Mouse (Mus musculus) splenic B cell, adult 2 months (primary cell): Measurements from ENCODE around the gene B230118H07Rik.

Experiments used
- DNase-seq: peaks from one replicate; pipeline ENCODE4 v3.0.0-alpha.2; 2011; ENCODE audit warnings: low read depth, low spot score
- H3K27me3 ChIP-seq: 2 replicates; pipeline ENCODE4 v1.6.1; 2012; ENCODE audit warnings: mild to moderate bottlenecking, low read length, moderate library complexity, mixed read lengths; ENCODE audit not compliant: control insufficient read depth, poor library complexity, insufficient read depth, severe bottlenecking
- H3K36me3 ChIP-seq: 2 replicates; pipeline ENCODE4 v1.6.1; 2012; ENCODE audit warnings: mild to moderate bottlenecking, low read length, moderate library complexity, mixed read lengths; ENCODE audit not compliant: control insufficient read depth, poor library complexity, insufficient read depth, severe bottlenecking

B230118H07Rik gene

DNA sequence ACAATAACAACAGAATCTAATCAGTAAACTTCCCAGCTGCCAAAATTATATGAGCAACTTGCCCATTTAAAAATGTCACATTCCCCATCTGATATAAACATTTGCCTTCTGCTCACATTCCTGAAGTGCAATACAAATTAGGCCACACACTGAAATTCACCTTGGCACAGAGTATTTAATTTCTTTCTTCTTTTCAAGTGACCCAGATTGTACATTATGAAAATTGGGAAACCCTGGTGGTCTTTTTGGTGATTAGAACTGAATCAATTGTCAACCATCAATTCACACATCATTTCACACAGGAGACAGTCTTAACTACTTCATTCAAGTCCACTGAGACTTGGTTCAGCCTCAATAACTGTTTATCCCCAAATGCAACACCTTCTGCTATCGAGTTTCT lies 68.9 kb downstream of the B230118H07Rik start:
- no peaks in the 10 kb centered on the region for H3K27me3 ChIP-seq
- H3K36me3 ChIP-seq = no peaks in the 10 kb centered on the region
- no peak for DNase-seq

DNA sequence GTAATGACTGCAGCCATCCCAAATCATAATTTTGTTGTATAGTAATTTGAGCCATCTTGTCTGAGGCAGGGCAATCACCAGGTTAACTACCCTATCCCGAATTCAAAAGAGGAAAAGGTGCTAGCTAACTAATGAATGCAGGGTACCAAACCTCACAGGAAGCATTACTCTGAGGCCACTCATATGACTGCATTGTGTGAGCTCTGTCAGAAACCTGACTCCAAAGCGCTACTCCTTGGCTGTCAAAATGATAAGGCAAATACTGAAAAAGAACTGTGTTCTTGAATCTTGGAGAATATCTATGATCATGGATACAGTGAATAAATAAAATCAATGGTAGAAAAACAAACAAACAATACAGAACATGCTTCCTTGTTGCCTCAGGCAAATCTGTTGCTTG lies 69.3 kb downstream of the B230118H07Rik start:
- Histone ChIP-seq H3K36me3 (no peaks in the 10 kb centered on the region), H3K27me3 (no peaks in the 10 kb centered on the region)
- DNase-seq = no peak

DNA sequence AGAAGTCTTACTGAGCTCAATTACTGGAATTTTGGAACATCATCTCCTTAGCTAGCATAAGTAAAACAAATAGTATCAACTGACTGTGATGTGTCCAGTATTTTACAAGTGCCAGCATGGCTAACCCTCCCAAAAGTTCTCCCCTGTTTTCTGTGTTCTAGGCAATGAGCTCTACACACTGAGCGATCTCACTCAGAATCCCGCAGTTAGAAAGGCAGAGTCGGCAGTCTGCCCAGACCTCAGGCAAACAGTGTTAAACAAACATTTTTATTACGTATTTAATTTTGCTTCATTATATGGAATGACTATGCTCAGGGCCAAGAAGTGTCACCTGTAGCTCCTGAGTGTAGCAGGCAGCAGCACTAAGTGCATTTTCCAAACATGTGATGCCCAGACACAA lies 72.1 kb downstream of the B230118H07Rik start:
- H3K36me3 ChIP-seq = no peaks in the 10 kb centered on the region
- DNase-seq = no peak
- no peaks in the 10 kb centered on the region for H3K27me3 ChIP-seq

DNA sequence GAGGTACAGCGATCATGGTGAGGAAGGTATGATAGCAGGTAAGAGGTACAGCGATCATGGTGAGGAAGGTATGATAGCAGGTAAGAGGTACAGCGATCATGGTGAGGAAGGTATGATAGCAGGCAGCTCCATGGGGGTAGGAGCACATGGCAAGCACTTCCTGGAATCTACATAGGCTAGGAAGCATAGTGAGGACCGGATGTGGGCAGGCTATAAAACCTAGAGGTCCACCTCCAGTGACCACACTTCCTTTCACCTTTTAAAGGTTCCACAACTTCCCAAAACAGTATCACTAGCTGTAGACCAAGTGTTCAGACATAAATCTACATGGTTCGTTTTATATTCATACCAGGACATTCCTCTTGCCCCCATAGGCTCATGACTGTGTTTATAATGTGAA lies 80.1 kb downstream of the B230118H07Rik start:
- no peak for DNase-seq
- H3K36me3 ChIP-seq = no peaks in the 10 kb centered on the region
- no peaks in the 10 kb centered on the region for H3K27me3 ChIP-seq

DNA sequence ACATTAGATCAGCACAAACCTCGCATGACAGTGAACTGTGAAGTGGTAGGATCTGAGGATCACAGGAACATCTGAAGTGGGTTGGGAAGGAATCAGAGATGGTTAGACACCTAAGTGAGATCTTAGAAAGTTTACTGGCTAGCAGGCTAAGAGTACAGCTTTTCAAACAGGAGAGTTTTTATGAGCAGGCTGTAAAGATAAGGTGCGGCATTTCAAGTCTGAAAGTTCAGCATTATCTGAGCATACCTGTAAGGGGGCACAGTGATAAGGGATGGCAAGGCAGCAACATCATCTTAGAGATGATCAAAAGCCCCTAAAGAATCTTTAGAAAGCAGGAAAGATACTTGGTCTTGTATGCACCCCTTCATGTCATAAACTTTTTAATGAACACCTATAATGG lies 81.8 kb downstream of the B230118H07Rik start:
- Histone ChIP-seq H3K27me3 (no peaks in the 10 kb centered on the region), H3K36me3 (no peaks in the 10 kb centered on the region)
- no peak for DNase-seq

DNA sequence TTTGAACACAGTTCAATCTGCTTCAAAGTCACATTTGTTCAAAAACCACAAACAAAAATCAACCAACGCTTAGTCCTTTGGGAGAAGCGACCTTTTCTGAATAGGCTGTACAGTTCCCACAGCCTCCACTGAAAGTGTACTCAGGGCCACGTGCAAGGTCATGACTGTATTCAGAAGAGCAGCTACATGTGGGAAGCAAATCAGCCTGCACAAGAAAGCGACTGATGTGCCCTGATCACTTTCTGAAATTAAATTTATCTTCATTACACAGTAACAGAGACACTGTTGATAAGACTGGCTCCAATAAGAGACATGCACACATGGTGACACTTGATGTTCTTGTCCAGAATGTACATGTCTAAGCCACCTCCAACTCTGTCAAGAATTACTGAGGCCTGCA lies 85.6 kb downstream of the B230118H07Rik start:
- no peaks in the 10 kb centered on the region for H3K27me3 ChIP-seq
- no peaks in the 10 kb centered on the region for H3K36me3 ChIP-seq
- no peak for DNase-seq

DNA sequence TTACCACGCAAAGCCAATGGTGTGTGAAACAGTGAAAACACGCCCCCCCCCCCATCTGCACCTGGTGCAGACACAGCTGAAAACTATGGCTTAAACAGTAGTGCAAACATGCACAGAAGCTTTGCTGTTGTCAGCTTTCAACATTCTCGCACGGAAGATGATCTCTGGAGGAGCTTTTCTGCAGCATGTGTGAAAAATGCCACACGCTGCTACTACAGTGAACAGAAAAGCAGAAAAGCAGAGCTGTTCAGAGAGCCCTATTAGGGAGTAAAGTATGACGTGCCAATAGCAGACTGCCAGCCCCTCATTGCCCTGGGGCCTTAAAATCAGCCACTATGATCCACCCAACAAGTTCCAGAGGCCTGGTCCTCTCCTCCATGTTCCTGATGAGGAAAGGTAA lies 86.1 kb downstream of the B230118H07Rik start:
- H3K36me3 ChIP-seq = no peaks in the 10 kb centered on the region
- H3K27me3 ChIP-seq = no peaks in the 10 kb centered on the region
- no peak for DNase-seq

DNA sequence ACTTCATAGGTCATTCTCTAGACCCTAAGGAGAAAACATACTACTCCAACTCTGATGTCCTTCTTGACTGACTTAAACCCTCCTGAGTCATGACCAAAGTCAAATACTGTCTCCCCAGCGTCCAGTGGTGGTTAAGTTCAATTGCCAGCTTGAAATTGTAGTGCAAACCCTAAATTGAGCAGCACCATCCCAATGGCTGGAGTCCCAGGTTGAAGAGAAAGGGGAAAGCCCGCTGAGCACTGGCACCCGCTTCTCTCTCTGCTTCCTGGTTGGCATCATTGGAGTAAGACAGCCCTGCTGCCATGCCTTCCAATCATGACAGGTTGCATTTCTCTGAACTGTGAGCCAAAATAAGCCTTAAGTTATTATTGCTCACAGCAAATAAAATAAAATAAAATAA lies 89.9 kb downstream of the B230118H07Rik start:
- Histone ChIP-seq H3K27me3 (no peaks in the 10 kb centered on the region), H3K36me3 (no peaks in the 10 kb centered on the region)
- no peak for DNase-seq

DNA sequence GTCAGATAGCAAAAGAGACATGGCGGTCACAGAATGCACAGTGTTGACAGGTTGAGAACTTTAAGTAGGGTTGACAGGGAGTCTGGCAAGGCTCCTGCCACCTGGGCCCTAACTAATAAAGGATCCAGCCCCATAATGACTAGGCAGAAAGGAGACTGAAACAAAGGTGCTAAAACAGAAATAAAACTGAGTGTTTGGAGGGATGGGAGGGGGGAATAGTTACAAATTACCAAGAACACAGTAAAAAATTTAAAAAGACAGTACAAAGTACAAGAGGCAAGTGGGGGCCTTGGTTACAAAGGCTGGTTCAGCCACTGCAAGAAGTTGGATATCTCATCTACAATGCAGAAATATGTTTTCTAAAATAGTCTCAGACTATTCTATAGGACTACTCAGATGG lies 93.4 kb downstream of the B230118H07Rik start:
- DNase-seq = no peak
- H3K27me3 ChIP-seq = no peaks in the 10 kb centered on the region

DNA sequence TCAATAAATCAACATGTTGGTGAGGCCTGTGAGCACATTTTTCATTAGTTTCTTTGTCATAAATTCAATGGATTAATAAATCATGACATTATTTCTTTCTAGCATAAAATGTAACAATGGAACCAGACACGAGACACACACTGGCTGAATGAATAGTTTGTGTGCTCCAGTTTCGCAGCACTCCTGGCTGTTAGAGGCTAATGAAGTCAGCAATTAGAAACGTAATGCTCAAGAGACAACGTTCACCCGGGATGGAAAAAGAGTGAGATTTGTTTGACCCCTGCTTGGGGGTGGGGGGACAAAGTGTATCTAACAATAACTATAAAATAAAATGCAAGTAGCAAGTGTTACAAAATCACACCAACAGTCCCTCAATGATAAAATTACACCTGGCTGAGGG lies 95.5 kb downstream of the B230118H07Rik start:
- Histone ChIP-seq H3K27me3 (no peaks in the 10 kb centered on the region), H3K36me3 (no peaks in the 10 kb centered on the region)
- no peak for DNase-seq

More for the DNA sequence above, 93.4 kb downstream of the B230118H07Rik start:
- H3K36me3 ChIP-seq = no peaks in the 10 kb centered on the region

DNA sequence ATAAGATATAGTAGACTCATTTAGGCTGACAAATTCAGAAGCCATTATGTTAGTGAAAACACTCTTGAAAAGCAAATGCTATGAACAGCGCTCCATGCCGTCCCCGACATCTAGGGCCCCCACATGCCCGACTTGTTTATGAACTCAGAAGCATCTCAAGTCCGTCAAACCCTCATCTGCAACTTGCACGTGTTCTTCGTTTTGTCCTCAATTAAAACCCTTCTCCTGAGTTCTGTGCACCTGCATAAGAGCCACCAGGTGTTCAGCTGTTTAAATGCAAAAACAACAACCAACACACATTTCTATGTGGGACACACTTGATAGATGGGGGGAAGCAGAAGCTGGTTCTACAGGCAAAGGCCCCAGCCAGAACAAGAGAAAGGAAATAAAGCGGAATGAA lies 97.0 kb downstream of the B230118H07Rik start:
- Histone ChIP-seq H3K27me3 (no peaks in the 10 kb centered on the region), H3K36me3 (no peaks in the 10 kb centered on the region)
- no peak for DNase-seq

DNA sequence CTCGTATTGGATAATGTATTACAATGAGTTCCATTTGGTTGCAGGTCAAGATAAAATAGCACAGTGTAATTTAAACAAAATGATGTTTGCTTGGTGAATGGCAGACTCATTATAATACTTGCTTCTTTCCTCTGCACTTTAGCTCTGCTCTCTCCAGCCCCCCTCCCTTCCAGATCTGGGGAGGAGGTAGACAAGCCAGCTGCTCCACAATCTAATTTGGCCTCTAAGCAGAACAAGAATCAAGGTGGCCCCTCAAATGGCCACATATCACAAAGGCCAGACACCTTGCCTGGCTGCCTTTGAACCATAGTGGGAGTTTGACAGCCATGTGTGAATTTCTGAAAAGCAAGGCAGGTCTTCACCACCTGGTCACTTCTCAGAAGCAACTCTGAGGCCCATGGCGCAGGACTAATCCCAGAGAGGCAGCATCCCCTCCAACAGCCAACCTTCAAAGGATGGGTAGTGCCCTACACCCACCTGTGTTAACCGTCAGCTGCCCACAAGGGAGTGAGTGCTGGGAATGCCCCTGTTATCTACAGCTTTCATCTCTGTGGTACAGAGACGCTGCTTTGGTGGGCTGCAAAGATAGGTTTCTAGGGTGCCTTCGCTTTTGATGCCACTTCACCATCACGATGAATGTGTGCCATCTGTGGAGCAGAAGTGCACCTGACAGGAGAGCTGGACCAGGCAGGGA lies 98.2 kb downstream of the B230118H07Rik start:
- DNase-seq = no peak
- Histone ChIP-seq H3K36me3 (no peaks in the 10 kb centered on the region), H3K27me3 (no peaks in the 10 kb centered on the region; the same call in 1 of the 2 replicates)

DNA sequence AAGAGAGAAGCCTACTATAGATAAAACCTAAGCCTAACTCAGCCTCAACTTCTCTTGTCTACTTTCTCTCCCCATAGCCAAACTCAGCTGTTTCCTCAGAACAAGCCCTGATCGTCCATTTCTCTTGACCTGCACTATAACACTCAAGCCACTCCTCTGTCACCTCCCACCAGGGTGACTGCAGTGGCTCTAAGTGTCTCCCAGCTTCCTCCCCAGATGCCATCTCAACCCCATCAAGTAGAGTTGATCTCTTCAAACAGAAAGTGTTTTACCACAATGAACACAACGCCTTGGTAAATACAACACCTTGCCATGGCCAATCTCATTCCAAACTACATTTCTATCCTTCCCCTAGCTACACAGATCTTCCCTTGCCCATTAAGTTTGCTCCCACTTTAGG lies 99.2 kb downstream of the B230118H07Rik start:
- no peak for DNase-seq
- Histone ChIP-seq H3K36me3 (no peaks in the 10 kb centered on the region), H3K27me3 (no peaks in the 10 kb centered on the region; the same call in 1 of the 2 replicates)

DNA sequence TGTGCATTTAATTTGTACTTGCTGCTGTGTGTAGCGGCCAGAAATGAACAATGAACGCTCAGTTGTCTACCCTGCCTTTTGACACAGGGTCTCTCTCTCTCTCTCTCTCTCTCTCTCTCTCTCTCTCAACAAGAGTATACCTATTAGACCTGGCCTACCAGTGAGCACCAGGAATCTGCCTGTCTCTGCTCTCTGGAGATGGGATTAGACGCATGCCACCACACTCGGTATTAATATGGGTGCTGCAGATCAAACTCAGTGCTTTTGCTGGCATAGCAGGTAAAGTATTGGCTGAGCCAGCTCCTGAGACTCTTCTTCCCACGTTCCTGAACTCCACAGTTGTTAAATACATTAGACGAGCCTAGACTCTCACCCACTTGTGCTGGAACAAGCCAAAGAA lies 100.5 kb downstream of the B230118H07Rik start:
- H3K27me3 ChIP-seq = no peaks in the 10 kb centered on the region; the same call in 1 of the 2 replicates
- H3K36me3 ChIP-seq = no peaks in the 10 kb centered on the region
- DNase-seq = no peak

DNA sequence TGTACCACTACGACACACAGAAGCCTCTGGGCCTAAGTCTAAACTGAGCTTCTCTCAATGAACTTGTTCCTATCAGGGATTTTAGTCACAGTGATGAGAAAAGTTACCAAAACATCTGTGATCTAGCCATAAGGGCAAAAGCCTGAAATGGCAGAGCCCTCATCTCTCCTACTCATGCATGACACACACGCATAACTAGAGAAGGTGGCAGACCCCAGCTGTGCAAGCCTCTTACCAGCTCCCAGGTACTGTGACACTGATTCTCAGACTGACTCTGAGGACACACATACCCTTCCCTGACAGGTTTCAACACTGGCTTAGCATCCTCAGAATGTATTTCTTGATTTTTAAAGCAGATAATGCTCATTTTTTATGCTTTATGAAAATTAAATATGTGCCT lies 103.7 kb downstream of the B230118H07Rik start:
- no peaks in the 10 kb centered on the region for H3K36me3 ChIP-seq
- no peaks in the 10 kb centered on the region; the same call in 1 of the 2 replicates for H3K27me3 ChIP-seq
- no peak for DNase-seq
